Mouse (Mus musculus): ENCODE data around the gene Tbc1d30. TPM values are rescaled to one million over a fixed set of nuclear protein-coding genes. Genes with fewer than 3 reads are reported as not detected.

The Tbc1d30 gene
- total and polyA plus RNA-seq, 2 experiments from 2014 or later: 1.1 to 14.7 TPM

GRCm38 (mm10) chr10:121290682-121291078, 60.4 kb downstream of the Tbc1d30 start:
- Histone ChIP-seq H3K4me3 (ENCODE audit: low read depth, low read length) (no peak overlapping the region), H3K4me2 (ENCODE audit: low read depth, low read length) (0 out of 2 replicates have a peak overlapping the region, but pooled peaks have one; percentile 11), H3K4me1 (ENCODE audit: control insufficient read depth, insufficient read depth) (peaks cover 5% of the 10 kb centered on the region; the same call in 1 of the 2 replicates), H3K9me3 (replicated peaks; ENCODE audit: control insufficient read depth, low read length) (no peaks in the 10 kb centered on the region), H3K27ac (ENCODE audit: low read depth) (no peak overlapping the region), H3K9ac (replicated peaks; ENCODE audit: low read depth, low read length) (no peak overlapping the region), H3K36me3 (replicated peaks; ENCODE audit: control insufficient read depth, insufficient read depth, low read length) (no peaks in the 10 kb centered on the region), H3K27me3 (ENCODE audit: control insufficient read depth, insufficient read depth, low read length) (no peaks in the 10 kb centered on the region)
- ATAC-seq (ENCODE audit: insufficient read depth, low read depth): no peak
- TF ChIP-seq CTCF (IDR thresholded peaks at IDR 0.05; ENCODE audit: low read depth) (no peak), EP300 (IDR thresholded peaks at IDR 0.05; ENCODE audit: low read depth) (no peak)
- no peak for DNase-seq (ENCODE audit: low spot score)
- WGBS: 31% methylated on average over 20 of the region's 20 CpGs

DNA sequence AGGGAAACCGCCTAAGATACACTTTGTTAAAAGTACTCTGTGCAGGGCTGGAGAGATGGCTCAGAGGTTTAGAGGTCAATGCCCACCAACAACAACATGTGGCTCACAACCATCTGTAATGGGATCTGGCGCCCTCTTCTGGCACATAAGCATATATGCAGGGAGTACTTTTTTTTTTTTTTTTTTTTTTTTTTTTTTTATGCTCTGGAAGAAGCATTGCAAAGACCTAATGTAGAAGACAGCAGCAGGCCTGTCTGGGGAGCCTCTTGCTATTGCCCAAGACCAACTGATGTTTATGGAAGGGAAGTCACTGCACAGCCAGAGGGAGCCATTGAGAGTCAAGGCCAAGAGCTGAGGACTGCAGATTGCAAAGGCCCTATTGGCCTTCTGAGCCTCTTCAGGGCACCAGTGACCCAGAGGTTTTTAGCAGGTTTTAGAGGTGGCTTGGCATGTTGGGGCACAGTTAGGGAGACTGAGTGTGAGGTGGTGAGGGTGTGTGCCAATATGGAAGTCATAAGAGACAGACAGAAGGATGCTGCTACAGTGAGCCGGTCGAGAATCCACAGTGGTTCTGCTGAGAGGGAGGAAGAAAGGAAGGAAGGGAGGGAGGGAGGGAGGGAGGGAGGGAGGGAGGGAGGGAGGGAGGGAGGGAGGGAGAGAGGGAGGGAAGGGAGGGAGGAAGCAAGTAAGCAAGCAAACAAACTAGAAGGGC, 61.0 kb downstream of the Tbc1d30 start:
- Histone ChIP-seq H3K27ac (ENCODE audit: low read depth) (no peak overlapping the region), H3K4me3 (ENCODE audit: low read depth, low read length) (no peak overlapping the region), H3K9ac (replicated peaks; ENCODE audit: low read depth, low read length) (no peak overlapping the region), H3K9me3 (replicated peaks; ENCODE audit: control insufficient read depth, low read length) (no peaks in the 10 kb centered on the region), H3K4me1 (ENCODE audit: control insufficient read depth, insufficient read depth) (peaks cover 5% of the 10 kb centered on the region; the same call in 1 of the 2 replicates), H3K4me2 (ENCODE audit: low read depth, low read length) (no peak overlapping the region), H3K36me3 (replicated peaks; ENCODE audit: control insufficient read depth, insufficient read depth, low read length) (no peaks in the 10 kb centered on the region), H3K27me3 (ENCODE audit: control insufficient read depth, insufficient read depth, low read length) (no peaks in the 10 kb centered on the region)
- ATAC-seq (ENCODE audit: insufficient read depth, low read depth) (no peak), DNase-seq (ENCODE audit: low spot score) (no peak)
- 47% methylated on average over 2 of the region's 4 CpGs for WGBS
- TF ChIP-seq CTCF (IDR thresholded peaks at IDR 0.05; ENCODE audit: low read depth): peak; percentile 54
- TF ChIP-seq EP300 (IDR thresholded peaks at IDR 0.05; ENCODE audit: low read depth): no peak

DNA sequence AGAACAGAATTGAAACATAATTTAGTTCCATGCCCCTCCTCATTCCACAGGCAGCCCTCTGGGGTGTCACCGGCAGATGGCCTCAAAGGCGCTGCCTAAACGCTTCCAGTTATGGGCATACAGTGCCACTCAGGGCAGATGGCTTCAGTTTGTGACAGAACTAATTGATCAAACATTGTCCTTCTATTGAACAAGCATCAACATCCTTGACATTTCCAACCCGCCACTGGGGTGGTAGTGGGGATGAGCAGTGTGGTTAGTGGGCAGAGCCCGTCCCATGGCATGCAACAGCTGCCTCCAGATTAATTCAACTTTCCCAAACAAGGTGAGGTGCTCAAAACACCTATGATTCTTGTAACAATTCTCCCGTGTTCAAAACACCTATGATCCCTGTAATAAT, 68.2 kb downstream of the Tbc1d30 start:
- DNase-seq (ENCODE audit: low spot score) (no peak), ATAC-seq (ENCODE audit: insufficient read depth, low read depth) (no peak)
- H3K4me1 ChIP-seq (ENCODE audit: control insufficient read depth, insufficient read depth): no peaks in the 10 kb centered on the region
- no peak overlapping the region for H3K4me2 ChIP-seq (ENCODE audit: low read depth, low read length)
- H3K9me3 ChIP-seq (replicated peaks; ENCODE audit: control insufficient read depth, low read length): no peaks in the 10 kb centered on the region
- WGBS: 87% methylated on average over 6 of the region's 6 CpGs
- no peak overlapping the region for H3K9ac ChIP-seq (replicated peaks; ENCODE audit: low read depth, low read length)
- TF ChIP-seq CTCF (IDR thresholded peaks at IDR 0.05; ENCODE audit: low read depth): no peak
- TF ChIP-seq EP300 (IDR thresholded peaks at IDR 0.05; ENCODE audit: low read depth): no peak
- H3K27ac ChIP-seq (ENCODE audit: low read depth): no peak overlapping the region
- H3K36me3 ChIP-seq (replicated peaks; ENCODE audit: control insufficient read depth, insufficient read depth, low read length): no peaks in the 10 kb centered on the region
- H3K27me3 ChIP-seq (ENCODE audit: control insufficient read depth, insufficient read depth, low read length): no peaks in the 10 kb centered on the region
- H3K4me3 ChIP-seq (ENCODE audit: low read depth, low read length): no peak overlapping the region

GRCm38 (mm10) chr10:121282436-121282835, 68.6 kb downstream of the Tbc1d30 start:
- Histone ChIP-seq H3K4me3 (ENCODE audit: low read depth, low read length) (no peak overlapping the region), H3K9me3 (replicated peaks; ENCODE audit: control insufficient read depth, low read length) (no peaks in the 10 kb centered on the region), H3K4me2 (ENCODE audit: low read depth, low read length) (no peak overlapping the region), H3K27me3 (ENCODE audit: control insufficient read depth, insufficient read depth, low read length) (no peaks in the 10 kb centered on the region), H3K36me3 (replicated peaks; ENCODE audit: control insufficient read depth, insufficient read depth, low read length) (no peaks in the 10 kb centered on the region), H3K27ac (ENCODE audit: low read depth) (no peak overlapping the region), H3K9ac (replicated peaks; ENCODE audit: low read depth, low read length) (no peak overlapping the region), H3K4me1 (ENCODE audit: control insufficient read depth, insufficient read depth) (no peaks in the 10 kb centered on the region)
- DNase-seq (ENCODE audit: low spot score) (no peak), ATAC-seq (ENCODE audit: insufficient read depth, low read depth) (no peak)
- 75% methylated on average over 11 of the region's 11 CpGs for WGBS
- TF ChIP-seq EP300 (IDR thresholded peaks at IDR 0.05; ENCODE audit: low read depth) (no peak), CTCF (IDR thresholded peaks at IDR 0.05; ENCODE audit: low read depth) (no peak)

DNA sequence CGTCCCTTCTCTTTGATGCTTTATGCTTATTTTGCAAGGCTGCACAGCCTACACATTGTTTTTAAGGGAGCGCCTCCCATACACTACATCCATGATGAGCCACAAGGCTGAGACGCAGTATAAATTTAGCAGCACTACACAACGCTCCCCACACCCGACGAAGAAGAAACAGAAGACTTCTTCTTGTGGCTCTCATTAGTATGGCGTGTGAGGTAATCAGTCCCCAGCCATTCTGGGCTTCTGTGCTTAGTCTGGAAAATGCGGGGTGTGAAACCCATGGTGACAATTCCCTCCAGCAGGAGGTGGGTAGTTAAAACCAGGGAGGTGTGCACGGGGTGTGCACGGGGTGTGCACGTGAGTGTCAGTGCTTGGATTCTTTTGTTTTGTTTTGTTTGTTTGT, 70.1 kb downstream of the Tbc1d30 start:
- Histone ChIP-seq H3K27ac (ENCODE audit: low read depth) (no peak overlapping the region), H3K4me1 (ENCODE audit: control insufficient read depth, insufficient read depth) (no peaks in the 10 kb centered on the region), H3K4me2 (ENCODE audit: low read depth, low read length) (no peak overlapping the region), H3K36me3 (replicated peaks; ENCODE audit: control insufficient read depth, insufficient read depth, low read length) (no peaks in the 10 kb centered on the region), H3K27me3 (ENCODE audit: control insufficient read depth, insufficient read depth, low read length) (no peaks in the 10 kb centered on the region), H3K4me3 (ENCODE audit: low read depth, low read length) (no peak overlapping the region), H3K9ac (replicated peaks; ENCODE audit: low read depth, low read length) (no peak overlapping the region), H3K9me3 (replicated peaks; ENCODE audit: control insufficient read depth, low read length) (no peaks in the 10 kb centered on the region)
- no peak for ATAC-seq (ENCODE audit: insufficient read depth, low read depth)
- DNase-seq (ENCODE audit: low spot score): no peak
- TF ChIP-seq EP300 (IDR thresholded peaks at IDR 0.05; ENCODE audit: low read depth): no peak
- no peak for TF ChIP-seq CTCF (IDR thresholded peaks at IDR 0.05; ENCODE audit: low read depth)
- 79% methylated on average over 11 of the region's 11 CpGs for WGBS
